Mouse (Mus musculus): ENCODE data around the gene Ttc22.
A peak's percentile ranks its signal among the peaks of the same experiment; 100 is the strongest.

Gene Ttc22

DNA sequence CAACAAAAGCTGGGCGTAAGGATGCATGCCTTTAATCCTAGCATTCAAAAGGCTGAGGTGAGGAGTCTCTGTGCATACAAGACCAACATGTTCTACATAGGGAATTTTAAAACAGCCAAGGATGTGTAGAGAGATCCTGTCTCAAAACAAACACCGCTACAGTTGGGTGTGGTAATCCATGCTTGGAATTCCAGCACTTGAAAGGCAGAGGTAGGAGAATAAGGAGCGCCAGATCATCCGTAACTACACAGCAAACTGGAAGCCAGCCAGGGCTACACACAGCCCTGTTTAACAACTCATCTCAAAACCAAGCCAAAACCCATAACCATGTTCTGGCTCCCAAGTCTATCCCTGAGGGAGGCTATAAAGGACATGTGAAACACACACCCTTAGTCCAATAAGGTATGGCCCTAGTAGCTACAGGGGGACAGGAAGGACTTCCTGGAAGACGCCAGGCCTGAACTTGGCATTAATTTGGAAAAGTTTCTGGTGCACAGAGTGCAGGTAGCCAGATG lies 41.8 kb downstream of the Ttc22 start:
- DNase-seq (ENCODE audit: low spot score), result no peak

DNA sequence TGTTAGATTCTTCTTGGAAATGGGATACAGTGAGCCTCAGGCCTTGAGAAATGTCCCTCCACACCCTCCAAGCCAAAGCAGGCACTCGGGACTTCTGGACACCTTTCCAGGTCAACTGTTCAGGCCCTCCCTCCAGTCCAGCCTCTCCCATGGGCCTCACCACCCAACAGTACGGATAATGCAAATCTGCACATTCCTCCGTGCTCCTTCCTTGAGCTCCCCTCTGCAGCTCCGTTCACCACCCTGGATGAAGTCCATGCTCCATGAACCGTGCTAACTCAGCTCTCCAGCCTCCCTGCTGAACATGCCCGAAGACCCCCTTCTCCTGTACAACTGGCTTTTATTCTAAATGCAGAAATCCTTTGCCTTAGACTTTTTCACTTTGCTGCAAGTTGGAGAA lies 42.5 kb downstream of the Ttc22 start:
- no peak for DNase-seq (ENCODE audit: low spot score)

DNA sequence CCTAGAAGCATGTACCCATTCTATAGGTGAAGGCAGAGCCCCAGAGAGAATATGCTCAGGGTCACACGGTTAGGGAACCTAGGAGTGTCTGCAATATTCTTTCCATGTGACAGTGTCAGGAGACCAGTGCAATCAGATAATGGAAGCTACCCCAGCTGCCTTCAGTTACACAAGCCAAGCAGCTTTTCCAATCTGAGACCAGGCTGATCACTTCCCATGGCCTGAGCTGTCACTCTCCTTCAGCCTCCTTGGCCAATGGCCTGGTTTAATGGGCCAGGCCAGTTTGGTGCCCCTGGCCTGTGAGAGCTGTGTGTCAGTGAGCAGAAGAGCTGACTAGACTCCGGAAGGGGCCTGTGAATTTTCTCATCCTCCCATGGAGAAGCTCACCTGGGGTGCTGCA lies 43.0 kb downstream of the Ttc22 start:
- DNase-seq (ENCODE audit: low spot score), result no peak

DNA sequence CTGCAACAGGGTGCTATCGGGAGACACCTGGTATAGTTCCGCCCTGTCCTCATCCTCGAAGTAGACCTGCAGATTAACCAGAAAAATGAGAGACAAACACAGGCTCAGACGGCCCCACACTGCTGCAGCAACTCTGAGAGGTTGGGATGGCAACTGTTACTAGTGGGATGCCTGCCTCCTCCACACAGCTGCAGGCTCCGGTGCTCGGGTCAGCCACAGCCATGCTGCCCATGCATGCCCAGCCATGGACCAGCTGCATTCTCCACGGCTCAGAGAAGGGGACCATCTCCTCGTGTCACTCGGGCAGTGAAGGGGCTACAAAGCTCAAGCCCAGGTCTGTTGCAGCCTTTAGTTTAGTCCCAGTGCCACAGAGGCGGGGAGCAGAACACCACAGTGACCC lies 43.4 kb downstream of the Ttc22 start:
- no peak for DNase-seq (ENCODE audit: low spot score)

DNA sequence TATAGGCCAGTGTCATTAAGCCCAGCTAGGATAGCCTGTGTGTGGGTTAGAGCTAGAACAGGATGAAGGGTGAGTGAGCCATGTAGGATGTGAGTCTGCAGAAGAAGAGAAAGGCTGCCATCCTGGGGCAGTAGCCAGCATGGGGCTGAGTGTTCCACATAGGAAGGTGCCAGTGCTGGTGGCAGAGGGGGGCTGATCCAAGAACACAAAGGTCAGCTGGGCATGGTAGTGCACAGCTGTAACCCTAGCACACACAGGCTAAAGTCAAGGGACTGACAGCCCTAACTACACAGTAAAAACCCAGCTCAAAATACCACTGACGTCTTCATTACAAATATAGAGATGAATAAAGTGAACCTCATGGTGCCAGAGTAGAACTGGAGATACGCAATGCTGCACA lies 44.3 kb downstream of the Ttc22 start:
- DNase-seq (ENCODE audit: low spot score), result no peak

DNA sequence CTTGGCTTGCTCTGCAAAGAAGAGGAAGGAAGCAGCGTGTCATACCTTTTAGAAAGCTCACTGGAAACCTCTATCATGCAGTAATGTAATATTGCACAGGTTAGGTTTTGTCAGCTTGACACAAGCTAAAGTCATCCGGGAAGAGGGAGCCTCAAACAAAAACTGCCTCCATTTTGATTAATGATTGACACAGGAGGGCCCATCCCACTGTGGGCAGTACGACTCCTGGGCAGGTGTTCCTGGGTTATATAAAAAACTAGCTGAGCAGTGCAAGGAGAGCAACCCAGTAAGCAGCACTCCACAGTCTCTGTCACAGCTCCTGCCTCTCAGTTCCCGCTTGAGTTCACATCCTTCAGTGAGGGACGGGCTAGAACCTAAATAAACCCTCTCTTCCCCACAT lies 54.5 kb downstream of the Ttc22 start:
- no peak for DNase-seq (ENCODE audit: low spot score)

DNA sequence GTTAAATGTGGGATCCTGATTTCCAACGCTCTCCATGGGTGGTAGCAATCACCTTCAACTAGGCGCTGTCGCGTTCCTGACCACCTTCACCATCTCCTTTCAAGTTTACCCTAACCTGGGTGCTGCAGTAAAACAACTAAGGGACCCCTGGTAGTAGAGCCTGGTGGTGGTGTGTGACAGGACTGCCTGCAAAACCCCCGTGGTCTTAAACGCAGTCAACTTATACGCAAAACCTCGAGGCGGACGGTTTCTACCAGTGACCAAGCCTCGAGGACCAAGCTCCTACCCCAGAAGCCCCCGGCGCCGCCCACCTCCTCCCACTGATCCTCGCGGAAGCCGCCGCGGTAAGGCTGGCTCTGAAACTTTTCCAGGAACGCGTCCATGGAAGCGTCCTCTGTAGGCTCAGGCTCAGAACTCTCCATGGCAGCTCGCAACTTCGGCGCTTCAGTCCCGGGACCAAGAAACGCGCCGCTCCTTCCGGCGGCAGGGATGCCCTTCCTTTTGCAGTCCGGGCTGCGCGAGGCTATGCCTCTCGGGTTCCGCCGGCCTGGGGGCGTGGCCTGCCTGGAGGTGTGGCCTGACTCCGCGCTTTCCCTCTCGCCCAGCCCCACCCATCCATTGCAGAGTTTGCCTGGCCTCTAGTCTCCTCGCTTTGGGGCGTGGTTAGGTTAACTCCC lies 56.3 kb downstream of the Ttc22 start, which contains the start of gene Ttc4:
Gene Ttc4, minus strand, starts transcription at position 503 of the 677 bp plus-strand sequence.
- DNase-seq (ENCODE audit: low spot score), result peak; percentile 95

DNA sequence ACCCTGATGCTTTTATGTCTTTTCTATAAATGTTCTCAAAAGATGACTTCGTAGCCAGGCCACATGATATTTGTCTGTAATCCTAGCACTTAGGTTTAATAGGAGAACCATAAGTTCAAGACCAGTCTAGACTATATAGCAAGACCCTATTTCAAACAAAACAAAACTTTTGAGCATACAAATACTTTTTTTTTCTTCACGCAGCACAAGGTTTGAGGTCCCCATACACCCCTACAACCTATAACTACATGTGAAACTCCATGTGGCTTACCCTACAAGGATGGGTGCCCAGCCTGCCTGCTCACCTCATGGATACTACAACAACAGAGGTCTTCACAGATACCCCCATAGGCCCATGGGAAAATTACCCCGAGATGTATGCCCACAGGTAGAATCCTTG lies 56.9 kb downstream of the Ttc22 start:
- DNase-seq (ENCODE audit: low spot score), result no peak

DNA sequence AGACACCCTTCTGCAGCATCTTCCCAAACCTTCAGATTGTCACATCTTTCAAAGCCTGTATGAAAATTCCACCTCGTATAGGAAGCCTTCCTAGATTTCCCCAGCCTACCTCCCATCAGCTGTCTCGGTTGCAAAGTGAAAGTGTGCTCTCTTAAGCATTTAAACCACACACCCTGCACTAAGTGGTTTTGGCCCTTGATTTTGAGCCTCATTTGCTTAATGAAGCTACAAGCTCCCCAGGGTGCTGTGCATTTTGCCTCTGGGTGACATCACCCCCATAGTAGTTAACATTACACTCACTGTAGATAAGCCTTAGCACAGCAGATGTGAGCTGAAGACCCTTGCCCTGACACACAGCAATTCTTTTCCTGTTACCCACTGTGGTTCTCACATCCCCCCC lies 58.7 kb downstream of the Ttc22 start:
- no peak for DNase-seq (ENCODE audit: low spot score)

DNA sequence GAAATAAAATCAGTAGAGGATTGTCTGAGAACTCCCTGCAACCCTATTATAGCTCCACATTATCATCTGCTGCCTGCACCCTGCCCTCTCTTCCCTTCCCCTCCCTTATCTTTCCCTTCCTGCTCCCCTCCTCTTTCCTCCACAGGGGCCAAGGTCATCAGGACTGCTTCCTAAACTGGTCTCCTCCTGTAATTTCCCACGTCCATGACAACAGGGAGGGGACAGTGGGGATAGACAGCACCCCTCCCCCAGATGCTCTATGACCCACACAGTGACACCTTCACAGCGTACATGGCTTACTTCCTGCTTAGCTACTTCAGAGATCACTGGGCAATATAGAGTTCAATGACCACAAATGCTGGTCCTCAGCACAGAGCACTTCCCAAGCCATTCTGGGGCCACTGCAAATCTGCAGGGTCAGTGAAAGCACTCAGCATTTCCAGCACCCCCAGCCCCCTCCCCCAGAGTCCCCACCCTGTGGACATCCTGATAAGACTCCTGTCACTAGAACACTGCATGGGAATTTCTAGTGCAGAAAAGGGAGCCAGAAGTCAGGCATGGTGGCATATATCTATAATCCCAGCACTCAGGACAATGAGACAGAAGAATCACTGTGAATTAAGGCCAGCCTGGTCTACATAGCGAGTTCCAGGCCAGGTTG lies 66.5 kb downstream of the Ttc22 start:
- DNase-seq (ENCODE audit: low spot score), result peak; percentile 8
